Mouse (Mus musculus) frontal cortex, postnatal 25 days (tissue): ENCODE measurements around the gene Ninj2.

Source experiments
- DNase-seq, 2 experiments: peaks; one replicate each; pipeline ENCODE4 v3.0.0; 2022; ENCODE audit warnings: low spot score in 2 of 2

Ninj2 gene

DNA sequence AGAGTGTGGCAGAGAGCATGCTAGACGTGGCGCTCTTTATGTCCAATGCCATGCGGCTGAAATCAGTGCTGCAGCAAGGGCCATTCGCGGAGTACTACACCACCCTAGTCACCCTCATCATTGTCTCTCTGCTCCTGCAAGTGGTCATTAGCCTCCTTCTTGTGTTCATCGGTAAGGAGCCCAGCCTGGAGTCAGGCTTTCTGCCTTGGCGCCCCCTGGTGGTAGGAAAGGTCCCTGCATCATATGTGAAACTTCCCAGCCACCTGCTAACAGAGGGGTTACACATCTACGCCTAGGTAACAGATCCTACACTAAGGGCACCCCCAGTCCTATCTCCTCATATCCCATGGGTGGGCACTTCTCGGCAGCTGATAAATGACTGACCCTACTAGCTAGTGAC lies 104.8 kb downstream of the Ninj2 start:
- peak; percentile 59 to 60 for DNase-seq

DNA sequence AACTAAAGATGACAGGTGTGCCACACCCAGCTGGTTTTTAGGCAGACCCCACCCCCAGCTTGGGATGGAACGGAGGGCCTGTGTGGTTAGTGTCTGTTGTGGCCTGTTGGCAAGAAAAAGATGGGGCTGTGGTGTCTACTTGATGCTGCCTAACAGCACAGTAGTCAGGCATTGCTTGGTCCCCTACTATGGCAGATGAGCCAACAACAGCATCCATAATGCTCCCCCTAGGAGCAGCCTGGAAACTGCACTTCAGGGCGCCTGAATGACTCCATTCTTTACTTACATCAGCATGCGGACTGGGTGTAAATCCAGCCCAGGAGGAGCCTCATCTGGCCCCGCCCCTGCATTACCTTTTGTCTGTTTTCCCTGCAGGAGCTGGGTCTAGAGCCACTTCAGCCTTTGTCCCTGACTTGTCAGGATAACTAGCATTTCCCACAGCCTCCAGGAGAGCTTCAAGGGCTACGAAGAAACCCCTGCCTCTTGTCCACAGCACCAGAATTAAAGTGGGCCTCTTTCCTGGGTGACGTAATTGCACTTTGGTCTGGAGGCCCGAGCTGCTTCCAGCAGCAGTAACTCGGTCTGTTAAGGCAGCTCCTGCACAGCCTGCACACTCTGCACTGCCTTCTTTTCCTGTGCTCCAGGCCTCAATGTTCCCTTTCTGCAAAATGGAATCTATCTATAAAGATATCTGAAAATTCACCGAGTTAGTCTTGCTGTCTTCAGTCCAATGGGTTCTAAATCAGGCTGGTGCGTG lies 106.7 kb downstream of the Ninj2 start:
- DNase-seq = no peak

DNA sequence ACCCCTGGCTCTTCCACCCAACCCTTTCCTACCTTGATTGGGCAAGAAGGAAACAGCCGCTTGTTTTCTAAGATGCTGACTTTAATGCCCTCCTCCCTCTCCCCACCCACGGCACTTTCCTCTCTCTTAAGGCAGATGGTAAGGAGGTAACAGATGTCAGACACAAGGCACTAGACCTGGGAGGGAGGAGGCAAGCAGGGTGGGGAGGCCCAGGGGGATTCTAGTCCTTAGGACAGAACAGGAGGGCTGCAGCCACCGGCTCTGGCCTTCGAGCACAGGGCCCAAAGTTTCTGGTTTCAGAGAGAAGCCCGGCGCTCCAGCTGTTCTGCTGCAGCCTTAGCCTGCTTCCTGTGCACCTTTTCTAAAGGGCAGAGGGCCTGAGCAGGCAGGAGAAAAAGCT lies 108.8 kb downstream of the Ninj2 start:
- DNase-seq = no peak

DNA sequence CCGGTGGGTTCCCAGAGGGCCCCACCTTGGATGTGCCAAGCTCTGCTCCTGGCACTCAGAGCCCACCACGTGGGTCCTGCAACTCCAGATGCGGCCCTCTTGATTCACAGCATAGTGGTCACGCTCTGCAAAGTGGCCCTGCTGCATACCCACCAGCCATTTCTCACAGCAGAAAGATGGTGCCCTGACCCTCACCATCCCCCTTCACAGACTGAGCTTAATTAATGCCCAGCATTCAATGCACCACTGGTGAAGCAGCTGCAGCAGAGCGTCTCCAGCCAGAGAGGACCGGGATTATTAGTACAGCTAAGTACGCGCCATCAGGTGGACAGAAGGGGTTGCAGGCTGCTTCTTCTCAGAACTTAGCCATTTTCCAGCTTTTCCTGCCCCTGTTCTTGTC lies 109.3 kb downstream of the Ninj2 start:
- DNase-seq = no peak

DNA sequence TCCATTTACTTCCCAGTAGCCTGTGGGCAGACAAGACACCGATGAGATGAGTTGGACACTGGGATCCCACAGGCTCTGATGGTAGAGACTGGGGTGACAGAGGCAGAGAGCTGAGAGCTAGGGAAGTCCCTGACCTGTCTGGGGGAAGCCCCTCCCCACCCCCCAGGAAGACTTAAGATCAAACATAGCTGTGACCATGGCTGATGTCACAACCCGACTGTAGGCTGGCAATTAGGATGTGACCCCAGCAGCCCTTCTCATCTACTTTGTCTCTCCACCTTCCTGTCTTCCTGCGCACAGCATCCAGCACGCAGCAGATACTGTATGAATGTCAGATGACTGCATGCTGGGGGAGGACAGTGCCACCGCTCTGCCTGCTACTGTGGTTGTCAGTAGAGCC lies 113.4 kb downstream of the Ninj2 start:
- no peak for DNase-seq

DNA sequence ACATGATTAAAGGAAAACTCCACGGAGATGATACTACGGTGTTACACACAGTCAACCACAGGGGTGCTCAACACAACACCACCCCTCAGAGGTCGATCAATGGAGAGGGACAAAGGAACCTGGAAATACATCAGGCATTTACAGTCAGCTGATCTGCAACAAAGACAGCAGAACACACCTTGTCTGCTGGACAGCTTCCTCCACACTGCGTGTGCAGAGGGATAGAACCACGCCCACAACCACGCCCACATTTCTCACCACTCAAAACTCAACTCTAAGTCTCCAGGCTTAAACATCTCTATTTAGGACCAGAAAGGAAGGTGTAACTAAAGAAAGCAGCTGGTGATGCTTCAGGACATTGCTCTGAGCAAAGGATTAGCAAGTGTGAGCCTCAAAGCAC lies 118.4 kb downstream of the Ninj2 start:
- no peak for DNase-seq

DNA sequence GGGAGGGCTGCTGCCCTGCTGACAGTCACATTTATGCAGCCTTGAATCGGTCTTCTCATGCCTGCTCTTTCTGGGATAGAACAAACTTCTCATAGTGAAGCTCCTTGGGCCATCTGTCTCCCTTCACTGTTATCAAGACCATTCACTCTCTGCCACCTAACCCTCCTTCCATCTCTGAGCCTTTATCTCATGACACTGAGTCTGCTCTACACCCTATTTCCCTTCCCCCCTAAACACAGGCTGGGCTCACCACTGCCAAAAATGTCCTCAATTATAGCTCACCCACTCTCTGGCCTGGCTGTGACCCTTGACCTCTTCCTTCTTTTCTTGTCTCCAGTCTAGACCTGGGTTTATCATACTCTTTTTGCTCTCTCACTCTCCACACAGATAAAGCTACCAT lies 123.6 kb downstream of the Ninj2 start:
- DNase-seq = no peak

DNA sequence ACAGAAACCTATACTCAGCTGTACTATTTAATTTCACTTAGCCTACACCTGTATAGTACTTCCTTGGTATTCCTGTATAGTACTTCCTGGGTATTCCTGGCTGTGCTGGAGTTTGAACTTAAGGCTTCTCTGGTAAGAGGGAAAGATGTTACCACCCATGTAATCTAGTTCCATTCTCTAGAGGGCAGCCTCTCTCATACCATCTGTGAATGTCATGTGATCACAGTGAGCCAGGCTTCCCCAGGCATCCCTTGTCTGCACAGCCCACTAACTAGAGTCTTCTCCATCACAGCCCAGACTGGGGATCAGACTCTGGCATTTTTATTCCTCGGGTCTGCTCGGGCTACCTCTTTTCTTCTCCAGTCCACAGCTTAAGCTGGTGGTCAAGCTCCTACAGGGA lies 126.1 kb downstream of the Ninj2 start:
- DNase-seq = no peak

DNA sequence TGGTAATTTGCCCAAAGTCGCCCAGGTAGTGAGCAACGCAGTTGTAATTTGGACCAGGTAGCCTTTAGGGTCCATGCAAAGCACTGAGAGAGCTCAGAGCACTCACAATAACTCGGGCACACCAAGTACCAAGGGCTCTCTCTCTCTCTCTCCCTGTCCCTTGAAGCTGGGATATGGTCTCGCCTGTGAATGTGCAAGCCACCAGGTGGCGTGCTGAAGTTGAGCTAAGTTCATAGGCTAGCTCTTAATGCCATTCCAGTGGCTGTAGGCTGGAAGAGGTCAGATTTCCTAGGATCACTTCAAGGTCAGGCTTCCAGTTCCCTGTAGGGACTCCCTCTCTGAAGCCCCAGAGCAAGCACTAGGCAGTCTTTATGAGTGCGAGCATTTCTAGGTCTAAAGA lies 129.5 kb downstream of the Ninj2 start:
- peak; percentile 29 to 32 for DNase-seq

DNA sequence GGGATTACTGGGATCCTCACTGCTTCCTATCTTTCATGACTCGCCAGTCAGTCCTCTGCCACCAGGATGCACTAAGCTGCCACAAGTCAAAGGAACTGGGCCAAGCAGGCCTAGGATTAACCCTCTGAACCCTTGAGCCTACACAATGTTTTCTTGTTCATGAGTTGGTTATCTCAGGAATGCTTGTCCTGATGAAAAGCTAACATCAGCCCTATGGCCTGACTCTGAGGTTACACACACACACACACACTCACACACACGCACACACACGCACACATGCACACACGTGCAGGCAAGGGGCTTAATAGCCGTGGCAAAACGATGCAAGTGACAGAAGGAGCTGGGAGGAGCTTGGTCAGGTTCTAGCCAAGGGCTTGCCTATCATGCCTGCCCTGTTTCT lies 132.2 kb downstream of the Ninj2 start:
- no peak for DNase-seq

DNA sequence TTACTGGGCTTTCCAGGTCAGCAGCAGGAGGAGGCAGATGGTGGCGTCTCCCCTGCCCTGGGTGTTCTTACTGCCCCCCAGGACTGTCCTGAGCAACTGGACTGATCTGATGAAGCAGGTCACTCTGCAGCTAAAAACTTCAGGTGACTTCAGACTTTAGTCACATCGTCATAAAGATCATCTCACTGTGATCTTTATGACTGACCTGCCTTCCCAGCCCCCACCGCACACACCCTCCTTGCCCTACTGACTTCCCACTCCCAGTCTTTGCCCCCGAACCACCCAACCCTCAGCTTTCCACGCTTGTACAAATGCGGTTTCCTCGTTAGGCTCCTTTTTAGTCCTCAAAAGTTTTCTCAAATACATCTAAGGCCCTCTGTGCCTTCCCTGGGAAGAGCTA lies 133.9 kb downstream of the Ninj2 start:
- no peak for DNase-seq

DNA sequence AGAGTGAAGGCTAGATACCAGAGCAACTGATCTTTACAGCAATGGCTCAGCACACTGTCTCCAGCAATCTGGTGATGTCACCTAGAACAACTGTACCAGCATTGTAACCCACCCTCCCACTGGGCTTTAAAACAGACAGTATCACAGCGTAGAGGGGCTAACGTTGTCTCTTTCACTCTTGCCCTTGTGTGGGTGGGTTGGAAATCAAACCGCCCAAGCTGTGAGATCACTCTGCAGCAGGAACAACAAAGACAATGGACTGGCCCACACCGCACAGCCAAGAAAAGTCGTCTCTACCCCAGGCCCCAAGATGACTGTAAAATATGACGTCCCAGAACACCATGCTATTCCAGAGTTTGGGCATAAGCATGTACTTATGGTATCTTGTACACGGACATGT lies 136.7 kb downstream of the Ninj2 start:
- no peak for DNase-seq

DNA sequence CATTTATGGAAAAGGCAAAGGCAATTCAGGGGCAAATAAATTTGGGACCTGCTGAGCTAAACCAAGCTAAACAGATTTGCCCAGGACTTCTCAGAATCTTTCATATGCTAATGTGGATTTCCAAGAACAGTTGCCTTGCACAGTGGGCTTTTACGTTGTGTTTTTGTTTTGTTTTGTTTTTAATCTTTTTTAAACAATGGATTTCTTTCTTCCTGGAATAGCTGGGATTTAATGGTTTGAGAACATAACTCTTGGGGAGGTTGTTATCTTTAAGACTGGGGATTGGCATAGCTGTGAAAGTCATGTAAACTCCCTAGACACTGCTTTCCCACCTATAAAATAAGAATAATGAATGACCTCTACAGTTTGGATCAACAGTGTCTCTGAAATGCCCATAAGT lies 137.3 kb downstream of the Ninj2 start:
- DNase-seq = no peak

DNA sequence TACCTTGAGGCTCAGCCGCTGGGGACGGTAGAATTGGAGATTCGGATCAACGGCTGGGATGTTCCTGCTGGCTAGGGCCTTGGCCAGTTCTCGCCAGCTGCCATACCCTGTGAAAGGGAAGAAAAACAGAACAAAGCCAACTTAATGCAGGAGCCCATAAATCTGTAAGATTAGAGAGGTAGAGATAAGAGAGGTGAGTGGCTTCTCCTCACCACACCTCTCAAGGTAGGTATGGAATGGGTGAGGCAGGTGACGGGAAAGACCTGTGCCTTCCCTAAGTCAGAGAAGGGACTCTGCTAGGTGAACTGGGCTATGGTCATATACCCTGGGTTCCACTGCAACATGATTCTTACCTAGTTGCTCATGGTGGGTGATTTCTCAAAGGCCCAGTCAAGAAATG lies 139.7 kb downstream of the Ninj2 start:
- no peak for DNase-seq

DNA sequence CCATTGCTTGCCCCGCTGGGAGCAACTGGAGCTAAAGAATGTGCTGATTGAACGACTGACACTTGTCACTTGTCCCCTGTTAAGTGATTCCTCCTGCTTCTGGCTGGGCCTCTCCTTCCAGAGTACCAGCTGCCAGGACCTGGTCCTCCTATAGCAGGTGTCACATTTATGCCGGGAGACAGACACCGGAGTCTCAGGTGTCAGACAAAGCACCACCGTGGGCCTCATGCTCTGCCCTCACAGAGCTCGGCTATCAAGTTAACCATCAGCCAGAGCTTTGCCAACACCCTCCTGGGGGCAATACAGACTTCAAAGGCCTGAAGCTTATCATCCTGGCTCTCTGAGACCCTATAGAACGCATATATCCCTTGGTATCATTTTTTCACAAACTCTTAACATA lies 142.7 kb downstream of the Ninj2 start:
- DNase-seq = no peak

DNA sequence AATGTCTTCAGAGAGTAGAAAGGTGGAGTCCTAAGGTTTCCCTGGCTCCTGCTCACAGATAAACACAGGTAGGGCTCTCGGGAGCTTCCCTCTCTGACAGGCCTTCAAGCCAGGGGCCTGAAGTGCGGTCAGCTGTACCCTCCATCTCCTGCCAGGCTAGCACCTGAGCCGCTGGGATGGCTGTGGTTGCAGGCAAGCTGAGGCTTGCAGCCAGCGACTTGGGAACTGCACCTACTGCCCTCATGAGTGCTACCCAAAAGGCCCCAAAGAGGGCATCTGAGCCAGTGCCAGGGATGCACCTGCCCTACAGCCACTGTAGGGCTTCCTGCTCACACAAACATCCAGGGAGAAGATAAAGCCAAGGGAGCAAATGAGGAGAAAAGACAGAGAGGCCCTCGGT lies 147.3 kb downstream of the Ninj2 start:
- DNase-seq = no peak

DNA sequence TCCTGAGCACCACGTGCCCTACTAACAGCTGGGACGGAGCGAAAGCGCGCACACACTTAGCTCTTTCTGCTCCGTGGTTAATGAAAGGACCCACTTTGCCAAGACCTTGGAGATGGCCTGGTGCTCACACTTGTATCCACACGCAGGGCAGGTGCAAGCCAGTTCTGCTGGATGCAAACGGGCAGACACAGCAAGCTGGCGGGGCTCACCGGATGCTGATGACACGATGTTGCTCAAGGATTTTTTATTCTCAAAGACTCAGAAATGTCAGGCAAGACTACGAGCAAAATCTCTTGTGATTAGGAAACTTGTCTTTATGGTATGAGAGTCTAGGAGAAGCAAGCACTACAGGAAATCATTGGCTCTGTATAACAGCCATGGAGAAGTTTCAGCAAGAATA lies 148.3 kb downstream of the Ninj2 start:
- DNase-seq = no peak

DNA sequence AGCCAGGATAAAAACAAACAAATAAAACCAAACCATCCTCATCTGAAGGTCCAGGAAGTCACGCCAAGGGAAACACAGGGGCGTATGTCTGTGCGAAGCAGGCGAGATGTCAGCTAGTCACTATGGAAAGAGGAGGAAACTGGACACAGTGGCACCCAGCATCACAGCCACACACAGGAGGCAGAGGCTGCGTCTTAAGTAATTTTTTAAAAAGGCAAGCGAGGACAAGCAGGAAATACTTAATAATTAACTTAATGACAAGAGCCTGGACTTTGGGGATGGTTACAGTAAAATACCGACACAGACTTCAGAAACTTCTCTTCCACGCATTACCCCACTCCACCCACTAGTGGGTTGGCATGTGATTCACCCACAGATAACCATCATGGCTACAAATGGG lies 149.4 kb downstream of the Ninj2 start:
- DNase-seq = no peak

DNA sequence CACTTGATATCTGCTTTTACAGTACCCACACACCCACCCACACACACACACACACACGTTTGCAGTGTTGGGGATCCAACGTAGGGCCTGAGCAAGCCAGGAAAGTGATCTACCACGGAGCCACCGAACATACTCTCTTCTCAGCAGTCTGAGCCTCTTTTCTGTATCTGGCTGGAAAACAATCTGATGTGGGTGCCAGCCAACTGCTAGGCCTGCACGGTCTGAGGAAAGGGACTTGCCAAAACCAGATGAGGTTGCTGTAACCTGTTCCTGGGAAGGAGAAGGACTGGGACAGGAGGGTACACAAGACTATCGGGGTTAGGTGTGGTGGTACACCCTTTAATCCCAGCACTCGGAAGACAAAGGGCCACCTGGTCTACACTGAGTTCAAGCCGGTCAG lies 150.1 kb downstream of the Ninj2 start:
- DNase-seq = no peak

DNA sequence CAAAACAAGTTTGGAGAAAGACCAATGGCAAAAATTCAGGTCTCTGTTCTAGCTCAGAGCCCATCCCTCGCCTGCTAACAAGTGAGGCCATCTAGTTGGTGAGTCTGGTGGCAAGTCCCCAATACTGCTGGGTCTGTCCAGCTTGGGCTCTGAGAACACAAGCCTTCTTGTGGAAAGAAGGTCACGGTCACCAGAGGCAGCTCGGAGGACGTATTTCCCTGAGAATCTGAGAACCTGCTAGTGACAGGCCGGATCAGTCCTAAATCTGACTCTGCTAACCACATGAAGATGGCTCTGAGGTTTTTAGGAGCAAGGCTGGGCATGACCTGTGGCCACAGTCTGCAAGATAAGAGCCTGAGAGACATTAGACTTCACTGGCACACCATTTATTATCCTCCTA lies 153.5 kb downstream of the Ninj2 start:
- DNase-seq = no peak

DNA sequence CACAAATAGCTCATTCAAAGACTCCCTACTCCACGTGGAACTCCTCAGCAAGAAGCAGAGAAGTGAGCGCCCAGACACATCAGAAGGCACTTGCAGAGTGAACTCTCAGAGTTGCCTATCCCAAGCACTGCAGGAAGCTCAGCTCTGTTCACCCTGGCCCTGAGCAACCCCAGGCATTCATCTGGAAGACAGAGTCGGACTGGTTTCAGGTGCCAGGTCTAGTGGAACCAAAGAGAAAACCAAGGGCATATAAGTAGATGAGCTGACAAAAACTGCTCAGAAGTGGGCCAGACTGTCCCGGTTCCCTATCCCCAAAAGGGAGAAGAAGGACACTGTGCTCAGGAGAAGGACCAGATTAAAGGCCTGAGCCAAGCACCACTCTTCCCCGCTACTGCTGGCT lies 156.7 kb downstream of the Ninj2 start:
- DNase-seq = no peak
